Mouse (Mus musculus) kidney, adult 11 months (tissue): ENCODE measurements around the gene Actr3b.
"Not testable (repeated sequence)": the region's sequence is repeated elsewhere in the genome, so short reads cannot be mapped to it uniquely, and the experiment has no call there.

Experiments used
- DNase-seq: peaks from one replicate; pipeline ENCODE4 v3.0.0; 2022

Actr3b gene

DNA sequence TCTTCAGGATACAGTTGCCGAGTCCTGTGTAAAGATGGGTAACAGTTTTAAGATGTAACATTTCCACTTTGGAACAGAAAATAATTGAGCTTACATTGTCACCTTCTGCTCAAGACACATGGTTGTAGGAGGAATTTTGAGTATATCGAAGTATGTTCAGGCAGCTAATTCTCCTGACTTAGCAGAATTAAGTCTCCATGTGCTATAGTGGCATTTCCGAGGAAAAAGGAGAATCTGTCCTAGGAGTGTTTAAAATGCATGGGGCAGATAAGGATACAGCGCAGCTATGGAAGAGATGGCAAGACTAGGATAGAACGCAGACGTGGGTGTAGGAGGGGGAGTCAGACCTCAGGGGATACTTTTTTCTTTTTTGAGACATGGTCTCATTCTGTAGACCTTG, 31.8 kb downstream of the Actr3b start:
- no peak for DNase-seq

DNA sequence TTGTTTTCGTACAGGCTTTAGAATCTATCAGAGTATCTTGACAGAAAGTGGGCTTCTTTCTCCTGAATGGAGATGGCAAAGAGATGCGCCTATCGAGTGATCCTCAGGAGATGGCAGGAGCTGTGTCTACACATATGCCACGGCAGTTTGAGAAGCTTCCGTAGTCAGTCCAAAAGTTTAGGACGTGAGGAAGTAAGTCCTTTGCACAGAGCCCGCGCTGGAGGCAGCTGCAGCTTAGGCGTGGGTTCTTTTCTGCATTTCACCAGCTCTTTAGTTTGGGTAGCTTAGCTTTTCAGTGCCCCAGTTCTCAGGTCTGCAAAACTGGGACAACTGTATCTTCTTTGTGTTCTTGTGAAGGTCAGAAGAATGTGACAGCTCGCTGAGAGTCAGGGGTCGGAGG, 38.0 kb downstream of the Actr3b start:
- no peak for DNase-seq

DNA sequence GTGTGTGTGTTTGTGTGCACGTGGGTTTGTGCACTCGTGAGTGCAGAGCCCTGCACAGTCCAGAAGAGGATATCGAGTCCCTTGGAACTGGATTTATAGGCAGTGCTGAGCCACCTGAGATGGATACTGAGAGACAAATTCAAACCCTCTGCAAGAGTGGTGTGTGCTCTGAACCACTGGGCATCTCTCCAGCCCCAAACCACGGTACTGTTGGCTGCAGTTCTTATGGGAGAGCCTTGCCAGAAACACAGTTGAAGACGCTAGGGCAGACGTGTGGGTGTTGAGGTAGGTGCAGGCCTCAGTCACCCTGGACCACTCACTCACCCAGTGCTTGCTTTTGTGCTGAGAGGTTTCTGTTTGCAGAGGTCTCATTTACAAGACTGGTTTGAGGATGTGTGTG, 41.1 kb downstream of the Actr3b start:
- no peak for DNase-seq

DNA sequence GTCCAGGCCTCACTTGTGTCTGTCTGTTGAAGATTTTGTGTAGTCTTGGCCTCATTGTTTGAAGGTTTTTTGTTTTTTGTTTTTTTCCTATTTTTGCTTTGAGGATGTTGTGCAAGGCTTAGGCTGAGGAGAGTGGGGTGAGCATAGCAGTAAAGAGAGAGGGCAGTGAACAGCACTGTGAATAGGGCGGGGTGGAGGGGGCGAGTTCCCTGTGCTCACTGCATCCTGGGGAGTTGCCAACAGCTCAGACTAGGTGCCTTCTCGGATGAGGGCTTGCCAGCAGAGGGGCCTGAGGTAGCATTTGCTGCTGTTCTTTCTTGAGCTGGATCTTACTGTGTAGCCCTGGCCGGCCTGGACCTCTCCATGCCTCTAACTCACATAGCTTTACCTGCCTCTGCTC, 41.9 kb downstream of the Actr3b start:
- DNase-seq: no peak

DNA sequence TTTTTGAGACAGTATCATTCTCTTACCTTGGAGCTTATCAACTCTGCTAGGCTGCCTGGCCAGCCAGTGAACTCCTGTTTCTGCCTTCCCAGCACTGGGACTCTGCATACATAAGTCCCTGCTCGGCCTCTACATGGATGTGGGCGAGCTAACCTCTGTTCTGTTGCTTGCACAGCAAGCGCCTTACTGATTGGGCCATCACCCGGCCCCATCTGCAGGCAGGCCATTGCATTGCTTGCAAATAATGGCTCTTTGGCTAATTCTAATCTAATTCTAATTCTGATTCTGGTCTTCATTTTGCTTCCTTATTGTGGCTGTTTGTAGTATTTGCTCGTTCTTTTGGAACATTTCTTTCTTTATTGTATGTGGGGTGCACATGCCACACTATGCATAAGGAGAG, 44.8 kb downstream of the Actr3b start:
- DNase-seq: no peak

DNA sequence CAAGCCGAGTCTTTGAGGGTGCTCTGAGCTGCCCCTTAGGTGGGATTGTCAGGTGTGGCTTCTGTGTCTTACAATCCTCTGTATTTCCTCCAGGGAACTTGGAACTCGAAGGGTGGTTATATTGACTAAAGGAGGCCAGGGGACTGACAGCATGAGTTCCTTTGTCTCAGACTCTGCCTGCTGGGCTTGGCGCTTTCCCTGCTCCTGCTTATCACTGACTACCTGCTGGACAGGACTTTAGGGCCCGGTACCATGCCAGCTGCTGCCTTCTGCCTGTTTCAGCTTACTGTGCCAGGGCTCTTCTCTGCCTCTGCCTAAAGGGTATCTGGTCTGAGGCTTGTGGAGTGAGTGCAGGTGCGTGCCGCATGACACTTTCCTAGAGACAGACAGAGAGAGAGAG, 53.1 kb downstream of the Actr3b start:
- no peak for DNase-seq

DNA sequence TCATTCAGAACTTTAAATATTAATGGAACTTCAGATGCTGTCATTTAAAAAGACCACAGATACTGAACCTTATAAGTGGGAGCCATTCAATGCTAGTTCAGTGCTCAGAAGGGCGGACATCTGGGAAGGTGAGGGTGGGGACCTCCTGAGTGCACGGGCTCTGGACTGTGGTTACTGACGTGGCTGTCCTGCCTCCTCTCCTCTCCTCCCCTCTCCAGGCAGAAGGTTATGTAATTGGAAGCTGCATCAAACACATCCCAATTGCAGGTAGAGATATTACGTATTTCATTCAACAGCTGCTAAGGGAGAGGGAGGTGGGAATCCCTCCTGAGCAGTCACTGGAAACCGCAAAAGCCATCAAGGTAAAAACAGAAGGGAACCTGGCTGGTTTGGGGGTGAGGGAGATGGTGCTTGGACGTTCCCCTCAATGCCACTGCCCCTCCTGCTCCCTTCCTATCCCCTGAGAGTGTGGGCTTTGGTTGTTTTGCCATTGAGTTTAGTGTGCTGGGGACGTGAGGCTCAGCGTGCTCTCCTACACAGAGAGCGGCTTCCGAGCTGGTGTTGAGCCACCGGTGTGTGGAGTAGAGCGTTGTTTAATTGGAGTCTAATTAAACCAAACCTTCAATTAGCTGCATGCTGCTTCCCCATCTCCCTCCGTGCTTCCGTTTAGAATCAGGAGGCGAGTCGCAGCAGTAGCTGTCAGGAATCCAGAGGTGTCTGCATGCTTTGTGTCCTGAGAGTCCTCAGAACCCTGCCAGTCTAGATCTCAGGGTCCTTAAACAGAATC, 69.7 kb downstream of the Actr3b start:
- no peak for DNase-seq

DNA sequence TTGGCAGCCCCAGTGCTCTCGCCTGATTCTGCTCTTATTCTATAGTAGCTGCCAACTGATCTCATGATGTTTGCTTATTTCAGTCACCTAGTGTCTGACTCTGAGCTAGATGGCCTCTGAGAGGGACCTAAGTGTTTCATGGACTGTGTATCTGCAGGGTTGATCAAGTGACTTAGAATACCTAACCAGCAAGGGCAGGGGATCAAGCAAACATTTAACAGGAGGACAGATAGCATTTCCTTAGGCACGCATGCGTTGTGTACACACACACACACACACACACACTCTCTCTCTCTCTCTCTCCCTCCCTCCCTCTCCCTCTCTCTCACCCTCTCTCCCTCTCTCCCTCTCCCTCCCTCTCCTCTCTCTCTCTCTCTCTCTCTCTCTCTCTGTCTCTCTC, 71.0 kb downstream of the Actr3b start:
- DNase-seq: no peak

DNA sequence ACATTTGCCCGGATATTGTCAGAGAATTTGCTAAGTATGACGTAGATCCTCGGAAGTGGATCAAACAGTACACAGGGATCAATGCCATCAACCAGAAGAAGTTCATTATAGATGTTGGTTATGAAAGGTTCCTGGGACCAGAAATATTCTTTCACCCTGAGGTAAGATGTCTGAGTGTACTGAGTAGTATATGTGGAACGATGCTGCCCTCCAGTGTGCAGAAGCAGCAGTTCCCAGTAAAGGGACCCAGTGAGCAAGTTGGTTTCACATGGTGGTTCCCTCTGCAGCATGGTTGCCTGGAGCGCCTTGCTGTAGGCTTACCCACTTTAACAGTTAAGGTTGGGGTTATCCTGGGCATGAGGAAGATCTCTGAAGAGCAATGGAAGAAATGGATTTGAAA, 71.8 kb downstream of the Actr3b start:
- DNase-seq: no peak

DNA sequence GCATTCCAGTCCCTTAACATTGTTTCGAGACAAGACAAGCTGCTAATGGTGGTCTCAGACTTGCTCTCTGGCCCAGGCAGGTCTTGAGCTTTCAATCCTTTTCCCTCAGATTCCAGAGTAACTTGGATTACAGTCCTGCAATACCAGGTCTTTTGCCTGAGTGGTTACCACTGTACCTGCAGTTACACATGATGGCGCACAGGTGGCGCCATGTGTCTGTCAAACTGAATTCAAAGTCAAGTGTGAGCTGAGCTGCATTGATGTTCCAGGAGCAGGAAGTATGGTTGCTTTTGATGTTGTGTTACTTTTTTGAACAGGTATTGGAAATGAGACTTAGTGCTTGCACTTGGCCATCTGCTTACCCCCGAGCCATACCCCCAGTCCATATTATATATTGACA, 79.6 kb downstream of the Actr3b start:
- no peak for DNase-seq

DNA sequence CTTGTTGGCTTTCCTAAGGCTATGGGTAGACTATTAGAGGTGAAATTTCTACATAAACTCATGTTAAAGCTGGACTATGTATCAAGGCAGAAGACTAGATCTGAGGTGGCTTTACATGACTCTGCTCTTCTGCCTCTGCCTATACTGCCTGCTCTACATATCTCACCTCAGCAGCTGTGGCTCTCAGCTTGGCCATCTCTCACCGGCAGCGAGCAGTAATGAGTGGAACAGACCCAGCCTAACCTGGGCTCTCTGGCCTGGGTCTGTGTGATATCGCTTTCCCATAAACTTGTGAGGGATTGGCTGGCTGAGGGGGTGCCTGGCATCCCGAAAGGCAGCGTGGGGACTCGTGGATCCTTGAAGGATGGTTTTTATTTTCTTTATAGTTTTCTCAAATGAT, 86.8 kb downstream of the Actr3b start:
- no peak for DNase-seq

DNA sequence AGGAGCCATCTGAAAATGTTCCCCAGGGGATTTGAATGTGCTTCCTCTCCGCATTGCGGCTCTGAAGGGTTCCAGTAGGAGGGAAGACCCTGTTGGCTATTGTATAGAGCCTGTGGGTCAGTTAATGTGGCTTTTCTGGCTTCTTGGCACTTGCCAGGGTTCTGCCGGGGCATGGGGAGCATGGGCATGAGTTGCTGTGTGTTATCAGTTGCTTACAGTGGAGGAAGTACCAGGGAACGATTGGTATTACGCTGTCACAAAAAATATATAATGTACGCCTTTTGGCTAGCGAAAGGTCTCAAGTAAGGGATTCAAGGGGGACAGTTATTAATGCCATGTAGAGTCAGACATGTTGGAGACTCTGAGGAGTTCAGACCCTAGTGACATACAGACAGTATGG, 87.4 kb downstream of the Actr3b start:
- DNase-seq: no peak

DNA sequence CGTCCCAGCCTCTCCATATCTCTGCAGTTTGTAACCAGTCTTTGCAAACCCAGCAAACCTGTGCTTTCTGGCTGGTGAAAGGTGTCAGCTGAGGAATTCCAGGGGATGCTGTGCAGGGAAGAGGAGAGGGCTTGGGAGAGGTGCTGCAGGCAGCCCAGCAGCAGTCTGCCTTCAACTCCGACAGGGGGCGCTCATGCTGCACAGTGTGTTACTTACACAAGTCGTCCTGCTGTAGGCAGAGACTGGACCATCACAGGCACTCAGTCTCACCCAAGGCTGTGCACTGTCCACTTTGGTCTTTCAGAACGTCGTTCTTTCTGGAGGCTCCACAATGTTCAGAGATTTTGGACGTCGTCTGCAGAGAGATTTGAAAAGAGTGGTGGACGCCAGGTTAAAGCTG, 88.3 kb downstream of the Actr3b start:
- DNase-seq: no peak

DNA sequence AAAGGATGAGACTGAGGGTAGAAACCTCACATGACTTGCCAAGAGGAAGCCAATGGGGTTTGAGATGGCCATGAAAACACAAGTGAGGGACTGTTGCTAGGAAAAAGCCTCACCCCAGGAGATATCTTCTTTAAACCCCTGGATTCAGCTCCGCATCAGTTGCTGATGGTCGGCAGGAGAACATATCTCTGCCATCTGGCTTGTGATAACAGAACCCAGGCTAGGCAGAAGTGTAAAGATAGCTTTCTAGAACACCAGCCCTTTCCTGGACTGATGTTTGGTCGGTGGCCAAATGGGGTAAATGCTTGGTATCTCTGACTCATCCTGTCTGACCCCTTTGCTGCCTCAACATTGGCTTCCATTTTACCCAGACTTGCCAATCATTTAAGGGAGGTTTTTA, 106.4 kb downstream of the Actr3b start:
- no peak for DNase-seq

DNA sequence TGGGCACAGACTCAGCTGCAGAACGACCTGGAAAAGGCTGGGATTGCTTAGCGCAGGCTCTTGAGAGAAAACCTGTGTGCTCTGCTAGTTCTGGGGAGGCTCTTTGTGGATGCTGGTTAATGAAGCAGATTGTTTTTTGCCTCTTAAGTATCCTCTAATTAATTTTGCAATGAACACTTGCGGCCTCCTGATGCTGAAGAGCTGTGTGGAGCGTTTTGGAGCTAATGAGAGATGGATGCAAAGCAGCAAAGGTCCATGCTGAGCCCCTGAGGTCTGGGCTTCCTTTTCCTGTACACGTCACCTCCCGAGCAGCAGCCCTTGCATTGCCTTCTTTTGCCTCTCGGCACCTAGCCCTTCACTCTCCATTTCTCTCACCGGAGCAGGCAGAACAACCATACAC, 110.1 kb downstream of the Actr3b start:
- DNase-seq: no peak

DNA sequence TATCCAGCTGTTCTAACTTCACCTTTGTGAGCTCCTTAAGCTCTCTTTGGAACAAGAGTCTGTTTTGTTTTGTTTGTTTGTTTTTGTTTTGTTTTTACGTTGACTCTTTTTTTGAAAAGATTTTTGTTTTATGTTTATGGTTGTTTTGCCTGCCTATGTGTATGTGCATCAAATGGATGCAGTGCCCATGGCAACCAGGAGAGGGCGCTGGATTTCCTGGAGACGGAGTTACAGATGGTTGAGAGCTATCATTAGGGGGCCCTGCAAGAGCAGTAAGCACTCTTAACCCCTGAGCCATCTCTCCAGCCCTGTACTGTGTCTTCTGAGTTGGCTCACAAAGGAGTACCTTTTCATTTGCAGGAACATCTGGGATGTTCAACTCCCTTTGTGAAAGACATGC, 110.8 kb downstream of the Actr3b start:
- DNase-seq: no peak

DNA sequence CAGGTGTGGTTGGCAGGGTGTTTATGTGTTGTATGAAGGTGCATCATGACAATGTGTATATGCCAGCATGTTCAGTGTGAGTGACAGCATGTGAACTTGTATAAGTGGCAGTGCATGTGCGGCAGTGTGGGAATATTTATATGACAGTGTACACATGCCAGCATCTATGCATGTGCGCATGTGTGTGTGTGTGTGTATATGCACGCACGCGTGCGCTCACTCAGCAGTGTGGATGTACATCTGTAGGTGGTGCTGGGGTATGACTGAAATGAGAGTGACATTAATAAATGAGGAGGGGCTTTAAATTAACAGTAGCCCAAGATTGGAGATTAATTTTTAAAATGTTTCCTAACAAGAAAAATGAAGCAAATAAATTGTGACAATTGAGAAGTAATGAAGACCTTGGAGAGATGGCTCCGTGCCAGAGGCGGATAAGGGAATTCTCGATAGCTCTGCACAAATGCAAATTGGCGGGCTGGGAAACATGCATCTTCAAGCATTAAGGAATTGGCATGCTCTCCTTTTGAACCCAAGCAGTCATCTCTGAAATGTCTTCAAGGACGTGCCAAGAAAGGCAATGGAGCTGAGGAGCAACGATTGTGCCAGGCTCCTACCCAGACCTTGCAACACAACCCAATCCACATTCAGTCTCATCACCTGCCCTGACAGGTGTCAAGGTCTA, 111.7 kb downstream of the Actr3b start:
- DNase-seq: no peak

DNA sequence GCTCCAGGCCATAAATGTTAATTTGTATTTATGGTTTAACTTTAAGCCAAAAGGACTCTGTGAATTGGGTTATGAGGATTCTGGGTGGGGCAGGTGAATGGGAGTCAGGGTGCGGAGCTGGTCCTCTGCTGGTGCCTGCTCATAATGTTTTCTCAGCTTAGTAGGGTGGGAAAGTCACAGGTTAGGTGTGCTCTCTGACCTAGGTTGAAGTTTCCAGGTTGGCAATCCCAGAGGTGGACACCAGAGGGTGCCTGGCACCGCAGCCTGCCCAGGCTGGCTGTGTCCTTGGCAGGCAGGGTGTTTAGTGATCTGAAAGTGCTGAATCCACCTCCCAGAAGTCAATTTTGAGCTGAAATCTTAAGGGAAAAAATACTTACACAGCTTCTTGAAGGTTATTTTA, 113.2 kb downstream of the Actr3b start:
- no peak for DNase-seq

DNA sequence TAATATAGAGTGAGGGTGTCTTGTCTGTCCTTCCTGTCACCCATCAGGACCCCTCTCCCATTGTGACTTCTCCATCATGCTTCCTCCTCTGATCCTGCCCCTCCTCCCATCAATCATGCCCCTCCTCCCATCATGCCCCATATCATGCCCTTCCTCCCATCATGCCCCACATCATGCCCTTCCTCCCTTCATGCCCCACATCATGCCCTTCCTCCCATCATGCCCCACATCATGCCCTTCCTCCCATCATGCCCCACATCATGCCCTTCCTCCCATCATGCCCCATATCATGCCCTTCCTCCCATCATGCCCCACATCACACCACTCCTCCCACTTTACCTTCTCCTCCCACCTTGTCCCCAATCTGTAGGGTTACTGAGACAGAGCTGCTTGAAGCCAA, 116.1 kb downstream of the Actr3b start:
- DNase-seq: not testable (repeated sequence)

DNA sequence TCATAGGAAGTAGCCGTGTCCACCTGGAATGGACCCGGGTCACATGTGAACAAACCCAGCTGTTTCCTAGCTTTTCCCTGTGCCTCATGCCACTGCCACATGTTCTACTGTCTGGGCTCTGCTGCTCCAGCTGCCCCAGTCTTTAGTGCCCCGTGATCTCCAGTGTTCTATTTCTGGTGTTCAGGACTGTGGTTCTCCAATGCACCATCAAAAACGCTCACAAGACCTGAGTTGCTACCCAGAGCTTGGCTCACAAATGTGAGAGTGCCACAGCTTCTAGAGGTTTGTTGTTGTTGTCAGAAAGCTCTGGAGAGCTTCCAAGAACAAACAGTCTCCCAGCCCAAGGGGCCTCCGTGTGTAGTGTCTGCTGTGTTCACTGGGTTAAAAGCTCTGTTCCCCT, 117.5 kb downstream of the Actr3b start:
- DNase-seq: no peak

DNA sequence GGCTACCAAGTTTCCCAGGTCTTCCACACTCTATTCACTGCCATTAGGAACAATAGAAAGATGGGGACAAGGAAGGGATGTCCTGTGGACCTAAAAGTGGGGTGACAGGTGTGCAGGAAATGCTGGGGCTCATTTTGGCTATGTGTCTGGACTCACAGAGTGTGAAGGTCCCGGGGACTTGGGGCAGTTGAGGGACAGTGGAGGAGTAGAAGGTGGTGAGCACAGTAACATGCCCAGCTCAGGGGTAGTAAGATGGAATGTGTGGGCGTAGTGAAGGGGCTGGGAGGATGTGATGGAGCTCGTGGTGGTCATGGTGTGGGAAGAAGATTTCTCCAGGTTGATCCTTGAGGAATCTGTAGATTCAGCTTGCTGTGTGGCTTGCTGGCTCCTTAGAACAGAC, 118.2 kb downstream of the Actr3b start:
- no peak for DNase-seq

DNA sequence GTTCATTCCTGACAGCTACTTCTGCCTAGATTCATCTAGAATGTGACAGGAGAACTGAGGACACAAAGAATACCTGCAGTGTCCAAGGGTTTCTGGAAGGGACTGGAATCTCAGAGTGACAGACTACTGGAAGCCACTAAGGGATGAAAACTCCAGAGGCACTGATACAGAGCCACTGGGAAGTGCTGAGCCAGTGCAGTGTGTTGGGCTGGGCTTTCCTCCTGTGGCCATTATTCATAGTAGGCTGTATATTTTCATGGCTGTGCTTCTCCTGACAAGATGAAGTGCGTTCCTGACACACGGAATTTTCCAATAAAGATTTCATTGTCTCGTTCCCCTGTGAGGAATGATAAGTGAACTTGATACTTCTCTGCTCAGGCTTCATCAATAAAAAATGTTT, 126.9 kb downstream of the Actr3b start:
- DNase-seq: no peak

DNA sequence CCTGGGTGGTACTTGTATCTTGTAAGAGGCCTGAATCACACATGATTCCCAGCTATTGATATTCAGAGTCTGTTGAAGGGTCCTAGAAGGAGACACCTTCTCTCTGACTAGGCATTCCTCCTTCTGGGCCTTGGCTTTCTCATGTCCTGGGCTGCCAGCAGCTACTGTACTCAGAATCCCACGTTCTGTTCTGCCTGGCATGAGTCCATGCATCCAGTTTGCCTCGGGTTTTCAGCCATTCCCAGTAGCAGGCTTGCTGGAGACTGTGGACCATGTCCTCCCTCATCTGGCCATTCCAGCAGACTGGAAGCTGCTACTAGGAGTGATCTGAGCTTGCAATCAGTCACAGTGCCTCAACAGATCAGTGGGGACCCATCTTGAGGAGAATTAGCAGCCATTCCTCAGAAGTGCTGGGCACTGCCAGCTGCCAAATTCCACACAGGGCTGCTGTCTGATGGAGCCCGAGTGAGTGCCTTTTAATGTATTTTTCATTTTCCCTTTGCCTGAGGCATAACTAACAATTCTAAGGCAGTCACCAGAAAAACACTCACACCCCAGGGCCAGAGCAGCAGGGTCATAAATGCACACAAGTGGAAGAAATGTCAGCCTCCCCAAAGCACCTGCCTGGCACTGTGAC, 130.1 kb downstream of the Actr3b start:
- no peak for DNase-seq

DNA sequence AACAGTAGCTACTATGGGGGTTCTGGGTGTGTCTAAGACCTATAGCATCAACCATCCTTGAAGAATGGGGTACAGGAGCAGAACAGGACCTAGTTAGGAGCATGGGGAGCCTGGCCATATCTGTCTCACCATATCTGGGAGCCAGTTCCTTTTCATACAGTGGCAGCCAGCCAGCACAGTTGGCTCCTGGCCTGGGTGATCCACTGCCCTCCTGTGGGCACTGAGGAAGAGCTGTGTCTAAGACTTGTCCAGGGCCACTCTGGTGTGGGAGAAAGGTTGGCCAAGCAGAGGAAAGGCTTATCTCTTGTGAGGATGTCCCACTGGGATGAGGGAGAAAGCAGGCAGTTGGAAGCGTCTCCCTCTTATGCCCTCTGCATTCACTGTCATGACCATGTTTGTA, 131.5 kb downstream of the Actr3b start:
- peak; percentile 13 for DNase-seq
